Comparison of ENCODE assay signal across 11 mouse cellular contexts in genomic region chr10:81299585-81300351, GRCm38 (mm10). TPM values are rescaled to one million over a fixed set of nuclear protein-coding genes. Genes with fewer than 3 reads are reported as not detected.
A peak's percentile ranks its signal among the peaks of the same experiment; 100 is the strongest.
DNase-seq lines count a peak whose midpoint lies in the region; ATAC-seq lines count a peak whose summit lies in the region.
"Had no signal": no experiment of that assay in that cellular context is flagged by ENCODE, and none has a peak within 500 bp of the region (broad histone marks: within the 10 kb centered on the region; RNA-seq: fewer than 3 reads in every experiment).

No protein-coding gene starts in this region.

- ATAC-seq in limb, embryonic 13.5 days (ENCODE audit: low FRiP score, low read depth) = no peak
- peak; percentile 10; the same call in 1 of the 2 replicates for ATAC-seq in liver, embryonic 16.5 days (ENCODE audit: low read depth)
- ATAC-seq: midbrain, embryonic 16.5 days had no signal

- no peaks in the 10 kb centered on the region for H3K9me3 ChIP-seq in limb, embryonic 13.5 days
- no peaks in the 10 kb centered on the region for H3K9me3 ChIP-seq in limb, embryonic 10.5 days (replicated peaks)
- no peaks in the 10 kb centered on the region for H3K9me3 ChIP-seq in liver, embryonic 16.5 days (replicated peaks; ENCODE audit: control insufficient read depth, low read length)

- peaks cover 28% of the 10 kb centered on the region for H3K4me1 ChIP-seq in limb, embryonic 13.5 days
- H3K4me1 ChIP-seq in limb, embryonic 10.5 days = peaks cover 75% of the 10 kb centered on the region
- H3K4me1 ChIP-seq in liver, embryonic 16.5 days (ENCODE audit: control insufficient read depth, low read depth, low read length) = peaks cover 96% of the 10 kb centered on the region

- no peak overlapping the region for H3K4me2 ChIP-seq in limb, embryonic 13.5 days (replicated peaks)
- peak overlapping the region; percentile 18 for H3K4me2 ChIP-seq in liver, embryonic 16.5 days (ENCODE audit: low read depth, low read length)

- H3K27ac ChIP-seq in limb, embryonic 13.5 days = no peak overlapping the region
- no peak overlapping the region for H3K27ac ChIP-seq in limb, embryonic 10.5 days
- peak overlapping the region; percentile 90 for H3K27ac ChIP-seq in liver, embryonic 16.5 days (ENCODE audit: low read length)

- 86% methylated on average over 14 of the region's 14 CpGs for WGBS in limb, embryonic 13.5 days
- WGBS in limb, embryonic 10.5 days = 89% methylated on average over 14 of the region's 14 CpGs
- 62% methylated on average over 14 of the region's 14 CpGs for WGBS in liver, embryonic 16.5 days (ENCODE audit: insufficient replicate concordance)

- DNase-seq in cerebellum, adult 11-12 months = peak; percentile 56
- no peak for DNase-seq in cerebellum, adult 11 months
- no peak for DNase-seq in limb, embryonic 10.5 days (ENCODE audit: low spot score)
- DNase-seq in kidney, adult 11 months = peak; percentile 84
- no peak for DNase-seq in thymus, postnatal 14 days
- DNase-seq in B cell, adult 2 months = no peak
- DNase-seq: cerebellum, postnatal 10 days; right cerebral cortex, postnatal 25 days had no signal

- H3K27me3 ChIP-seq in limb, embryonic 13.5 days = no peaks in the 10 kb centered on the region
- H3K27me3 ChIP-seq in limb, embryonic 10.5 days (ENCODE audit: low read depth, poor library complexity, severe bottlenecking) = no peaks in the 10 kb centered on the region
- no peaks in the 10 kb centered on the region for H3K27me3 ChIP-seq in liver, embryonic 16.5 days (ENCODE audit: control insufficient read depth, insufficient read depth, low read depth, low read length)

- peak overlapping the region; percentile 31; the same call in 1 of the 2 replicates for H3K9ac ChIP-seq in limb, embryonic 13.5 days
- peak overlapping the region; percentile 25; the same call in 1 of the 2 replicates for H3K9ac ChIP-seq in liver, embryonic 16.5 days (ENCODE audit: low read depth, low read length)

- H3K36me3 ChIP-seq in limb, embryonic 13.5 days = no peaks in the 10 kb centered on the region; the same call in 1 of the 2 replicates
- peaks cover 49% of the 10 kb centered on the region for H3K36me3 ChIP-seq in limb, embryonic 10.5 days
- no peaks in the 10 kb centered on the region for H3K36me3 ChIP-seq in liver, embryonic 16.5 days (ENCODE audit: control insufficient read depth, insufficient read depth)

- H3K4me3 ChIP-seq in limb, embryonic 13.5 days = no peak overlapping the region
- no peak overlapping the region for H3K4me3 ChIP-seq in limb, embryonic 10.5 days
- H3K4me3 ChIP-seq in liver, embryonic 16.5 days (ENCODE audit: low read depth, low read length) = no peak overlapping the region

RNA-seq across cellular contexts. Expression of gene Pip5k1c, which starts 7.0 kb away (rescaled TPM):
- polyA plus RNA-seq in limb, embryonic 13.5 days (2015; fragmentation: Nextera tagmentation; extraction: Ambion mirVana) = 51.5 and 58.5 TPM in 2 replicates
- 67.0 and 71.3 TPM in 2 replicates for polyA plus RNA-seq in limb, embryonic 10.5 days (2016; fragmentation: Nextera tagmentation; extraction: Ambion mirVana)
- polyA plus RNA-seq in liver, embryonic 16.5 days (2015; fragmentation: Nextera tagmentation; extraction: Ambion mirVana) = 13.9 and 14.7 TPM in 2 replicates

RNA-seq across cellular contexts. Expression of gene Tjp3, which starts 8.4 kb away (rescaled TPM):
- polyA plus RNA-seq in limb, embryonic 13.5 days (2015; fragmentation: Nextera tagmentation; extraction: Ambion mirVana) = 2.6 and 2.9 TPM in 2 replicates
- 4.7 and 5.1 TPM in 2 replicates for polyA plus RNA-seq in limb, embryonic 10.5 days (2016; fragmentation: Nextera tagmentation; extraction: Ambion mirVana)
- 0.82 and 1.4 TPM in 2 replicates for polyA plus RNA-seq in liver, embryonic 16.5 days (2015; fragmentation: Nextera tagmentation; extraction: Ambion mirVana)

RNA-seq across cellular contexts. Expression of gene Cactin, which starts 21.1 kb away (rescaled TPM):
- 41.8 and 42.3 TPM in 2 replicates for polyA plus RNA-seq in limb, embryonic 13.5 days (2015; fragmentation: Nextera tagmentation; extraction: Ambion mirVana)
- polyA plus RNA-seq in limb, embryonic 10.5 days (2016; fragmentation: Nextera tagmentation; extraction: Ambion mirVana) = 62.5 and 67.7 TPM in 2 replicates
- 18.4 and 18.7 TPM in 2 replicates for polyA plus RNA-seq in liver, embryonic 16.5 days (2015; fragmentation: Nextera tagmentation; extraction: Ambion mirVana)

RNA-seq across cellular contexts. Expression of gene Tbxa2r, which starts 28.8 kb away (rescaled TPM):
- polyA plus RNA-seq in limb, embryonic 13.5 days (2015; fragmentation: Nextera tagmentation; extraction: Ambion mirVana) = 5.2 and 7.8 TPM in 2 replicates
- 3.2 and 3.6 TPM in 2 replicates for polyA plus RNA-seq in limb, embryonic 10.5 days (2016; fragmentation: Nextera tagmentation; extraction: Ambion mirVana)
- polyA plus RNA-seq in liver, embryonic 16.5 days (2015; fragmentation: Nextera tagmentation; extraction: Ambion mirVana) = 4.3 and 4.5 TPM in 2 replicates

RNA-seq across cellular contexts. Expression of gene Apba3, which starts 33.0 kb away (rescaled TPM):
- 63.3 and 63.5 TPM in 2 replicates for polyA plus RNA-seq in limb, embryonic 13.5 days (2015; fragmentation: Nextera tagmentation; extraction: Ambion mirVana)
- polyA plus RNA-seq in limb, embryonic 10.5 days (2016; fragmentation: Nextera tagmentation; extraction: Ambion mirVana) = 56.5 and 57.6 TPM in 2 replicates
- polyA plus RNA-seq in liver, embryonic 16.5 days (2015; fragmentation: Nextera tagmentation; extraction: Ambion mirVana) = 24.2 and 26.3 TPM in 2 replicates

Comparison
In these comparisons a context has a peak if more than half of its experiments do, and no peak if none do; other contexts are left out.
1. DNase-seq: peak in cerebellum, adult 11-12 months (single experiment) and kidney, adult 11 months (single experiment); none in cerebellum, adult 11 months (single experiment), limb, embryonic 10.5 days (single experiment), thymus, postnatal 14 days (single experiment) and B cell, adult 2 months (0 of 2).